Mouse (Mus musculus): ENCODE data around the gene Cuta. TPM values are rescaled to one million over a fixed set of nuclear protein-coding genes. Genes with fewer than 3 reads are reported as not detected.
"Not testable (repeated sequence)": the region's sequence is repeated elsewhere in the genome, so short reads cannot be mapped to it uniquely, and the experiment has no call there.

Cuta gene
- polyA plus RNA-seq, 1 experiment from 2014 or later: 246 TPM

DNA sequence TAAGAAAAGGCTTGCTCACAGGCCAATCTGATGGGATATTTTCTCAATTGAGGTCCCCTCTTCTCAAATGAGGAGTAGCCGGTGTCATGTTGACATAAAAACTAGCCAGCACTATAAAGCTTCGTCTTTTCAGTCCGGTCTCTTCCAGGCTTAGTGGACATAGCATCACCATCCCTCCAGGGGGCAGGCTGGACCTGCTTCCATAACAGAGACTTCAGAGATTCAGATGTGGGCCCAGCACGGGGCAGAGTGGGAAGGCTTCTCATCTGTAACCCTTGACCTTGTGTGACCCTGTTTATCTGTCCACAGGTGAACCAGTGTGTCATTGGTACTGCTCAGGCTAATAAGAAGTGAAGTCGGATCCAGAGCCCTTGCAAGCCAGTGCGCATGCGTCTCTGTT is 7.6 kb downstream of the Cuta start:
- not testable (repeated sequence) for H3K9ac ChIP-seq; H3K4me3 ChIP-seq (replicated peaks); ATAC-seq; H3K27ac ChIP-seq; H3K9me3 ChIP-seq; H3K4me2 ChIP-seq (replicated peaks); H3K27me3 ChIP-seq (replicated peaks)
- peaks cover 20% of the 10 kb centered on the region for H3K36me3 ChIP-seq
- WGBS: 58% methylated on average over 7 of the region's 7 CpGs
- H3K4me1 ChIP-seq (replicated peaks): peaks cover 17% of the 10 kb centered on the region

DNA sequence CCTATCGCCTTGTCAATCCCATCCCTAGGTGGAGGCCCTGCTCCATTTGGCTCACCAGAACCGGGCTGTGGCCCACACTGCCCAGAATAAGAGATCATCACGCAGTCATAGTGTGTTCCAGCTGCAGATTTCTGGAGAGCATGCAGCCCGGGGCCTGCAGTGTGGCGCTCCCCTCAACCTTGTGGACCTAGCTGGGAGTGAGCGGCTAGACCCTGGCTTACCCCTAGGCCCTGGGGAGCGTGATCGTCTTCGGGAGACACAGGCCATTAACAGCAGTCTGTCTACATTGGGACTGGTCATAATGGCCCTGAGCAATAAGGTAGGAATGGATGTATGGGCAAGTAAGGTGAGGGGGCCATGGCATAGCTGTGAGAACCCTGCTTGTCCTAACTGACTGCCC is 14.0 kb downstream of the Cuta start:
- not testable (repeated sequence) for H3K4me3 ChIP-seq (replicated peaks); H3K9me3 ChIP-seq; H3K4me2 ChIP-seq (replicated peaks); ATAC-seq; H3K9ac ChIP-seq; H3K4me1 ChIP-seq (replicated peaks); H3K27me3 ChIP-seq (replicated peaks); H3K27ac ChIP-seq
- WGBS: 95% methylated on average over 9 of the region's 9 CpGs
- H3K36me3 ChIP-seq: peaks cover 21% of the 10 kb centered on the region

DNA sequence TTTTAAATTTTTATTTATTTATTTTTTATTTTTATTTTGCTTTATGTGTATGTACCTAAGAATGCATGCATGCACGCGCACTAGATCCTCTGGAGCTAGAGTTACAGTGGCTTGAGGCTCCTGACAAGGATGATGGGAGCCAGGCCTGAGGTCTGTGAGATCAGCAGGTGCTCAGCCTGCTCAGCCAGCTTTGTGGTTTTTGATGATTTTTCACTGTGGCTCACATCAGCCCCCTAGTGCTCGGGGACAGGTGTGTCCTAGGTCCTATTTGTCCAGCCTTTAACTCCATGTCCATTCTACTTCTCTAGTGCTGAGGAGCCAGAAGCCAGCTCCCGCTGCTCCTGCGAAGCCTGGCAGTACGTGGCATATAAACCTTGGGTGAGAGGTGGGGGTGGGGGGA is 17.0 kb downstream of the Cuta start:
- H3K4me3 ChIP-seq (replicated peaks); H3K27ac ChIP-seq; H3K4me1 ChIP-seq (replicated peaks); H3K27me3 ChIP-seq (replicated peaks); H3K9me3 ChIP-seq; H3K9ac ChIP-seq; H3K4me2 ChIP-seq (replicated peaks); ATAC-seq: not testable (repeated sequence)
- WGBS: 87% methylated on average over 6 of the region's 6 CpGs
- peaks cover 11% of the 10 kb centered on the region; the same call in 1 of the 2 replicates for H3K36me3 ChIP-seq

DNA sequence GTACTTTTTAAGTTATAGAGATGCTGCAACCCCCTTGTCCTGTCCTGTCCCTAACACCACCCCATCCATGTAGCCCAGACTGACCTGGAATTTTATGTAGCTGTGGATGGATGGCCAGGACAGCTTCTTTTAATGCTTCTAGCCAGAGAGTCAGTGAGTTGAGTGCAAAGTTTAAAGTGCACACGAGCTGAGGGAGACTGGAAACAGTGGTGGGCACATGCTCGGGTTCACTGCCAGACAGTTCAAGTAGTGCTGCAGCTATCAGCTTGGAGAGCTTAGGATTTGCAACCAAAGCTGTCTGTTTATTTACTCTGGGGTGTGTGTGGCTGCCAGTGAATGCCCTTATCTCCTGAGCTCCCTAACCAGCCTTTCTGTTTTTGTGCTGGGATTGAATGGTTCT is 19.9 kb downstream of the Cuta start:
- H3K4me3 ChIP-seq (replicated peaks); H3K4me2 ChIP-seq (replicated peaks); H3K27me3 ChIP-seq (replicated peaks); ATAC-seq; H3K9ac ChIP-seq; H3K36me3 ChIP-seq; H3K27ac ChIP-seq; H3K9me3 ChIP-seq; H3K4me1 ChIP-seq (replicated peaks): not testable (repeated sequence)
- WGBS: 50% methylated on average over 2 of the region's 2 CpGs

DNA sequence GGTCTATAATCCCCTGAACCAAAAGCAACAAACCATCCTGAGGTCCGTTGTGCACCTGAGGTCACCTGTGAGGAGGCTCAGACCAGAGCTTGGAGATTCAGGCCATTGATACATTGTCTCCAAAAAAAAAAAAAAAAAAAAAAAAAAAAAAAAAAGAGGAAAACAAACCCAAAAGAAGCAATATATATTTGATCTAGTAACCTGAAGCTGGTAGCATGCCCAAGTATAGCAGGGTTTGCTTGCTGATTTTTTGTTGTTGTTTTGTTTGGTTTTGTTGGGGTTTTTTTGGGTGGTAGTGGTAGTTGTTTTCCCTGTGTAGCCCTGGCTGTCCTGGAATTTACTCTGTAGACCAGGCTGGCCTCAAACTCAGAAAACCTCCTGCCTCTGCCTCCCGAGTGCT is 21.0 kb downstream of the Cuta start:
- ATAC-seq: no peak
- Histone ChIP-seq H3K27me3 (replicated peaks) (no peaks in the 10 kb centered on the region), H3K36me3 (0 out of 2 replicates have a peak, but pooled peaks cover 3% of the 10 kb centered on the region), H3K4me1 (replicated peaks) (peaks cover 3% of the 10 kb centered on the region), H3K9ac (no peak overlapping the region), H3K9me3 (no peaks in the 10 kb centered on the region), H3K4me3 (replicated peaks) (peak overlapping the region; percentile 77; the same call in 1 of the 2 replicates), H3K4me2 (replicated peaks) (peak overlapping the region; percentile 62), H3K27ac (no peak overlapping the region)
- WGBS: 63% methylated on average over 2 of the region's 2 CpGs

DNA sequence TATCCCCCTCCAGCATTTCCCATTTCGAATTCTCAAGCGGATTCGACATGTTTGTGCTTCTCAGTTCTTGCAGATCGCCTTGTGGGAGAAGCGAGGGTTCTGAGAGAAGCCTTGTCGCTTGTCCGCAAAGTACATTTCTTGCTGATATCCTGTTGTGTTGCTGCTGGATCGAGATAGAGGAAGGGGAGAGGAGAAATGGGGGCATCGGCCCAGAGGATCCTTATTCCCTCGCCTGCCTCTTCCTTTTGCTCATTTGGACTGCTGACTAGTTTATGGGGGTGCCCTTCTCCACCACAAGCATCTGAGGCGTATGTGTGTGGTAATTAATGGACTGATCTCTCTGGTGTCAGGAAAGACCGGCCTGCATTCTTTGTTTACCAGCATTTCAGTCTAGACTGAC is 21.8 kb downstream of the Cuta start:
- under 1% methylated on average over 12 of the region's 12 CpGs for whole genome bisulfite sequencing
- H3K27ac ChIP-seq; H3K27me3 ChIP-seq (replicated peaks); H3K9me3 ChIP-seq; H3K36me3 ChIP-seq; H3K4me1 ChIP-seq (replicated peaks); ATAC-seq: not testable (repeated sequence)
- Histone ChIP-seq H3K4me3 (replicated peaks) (peak overlapping the region; percentile 77), H3K9ac (peak overlapping the region; percentile 73), H3K4me2 (replicated peaks) (peak overlapping the region; percentile 62)

DNA sequence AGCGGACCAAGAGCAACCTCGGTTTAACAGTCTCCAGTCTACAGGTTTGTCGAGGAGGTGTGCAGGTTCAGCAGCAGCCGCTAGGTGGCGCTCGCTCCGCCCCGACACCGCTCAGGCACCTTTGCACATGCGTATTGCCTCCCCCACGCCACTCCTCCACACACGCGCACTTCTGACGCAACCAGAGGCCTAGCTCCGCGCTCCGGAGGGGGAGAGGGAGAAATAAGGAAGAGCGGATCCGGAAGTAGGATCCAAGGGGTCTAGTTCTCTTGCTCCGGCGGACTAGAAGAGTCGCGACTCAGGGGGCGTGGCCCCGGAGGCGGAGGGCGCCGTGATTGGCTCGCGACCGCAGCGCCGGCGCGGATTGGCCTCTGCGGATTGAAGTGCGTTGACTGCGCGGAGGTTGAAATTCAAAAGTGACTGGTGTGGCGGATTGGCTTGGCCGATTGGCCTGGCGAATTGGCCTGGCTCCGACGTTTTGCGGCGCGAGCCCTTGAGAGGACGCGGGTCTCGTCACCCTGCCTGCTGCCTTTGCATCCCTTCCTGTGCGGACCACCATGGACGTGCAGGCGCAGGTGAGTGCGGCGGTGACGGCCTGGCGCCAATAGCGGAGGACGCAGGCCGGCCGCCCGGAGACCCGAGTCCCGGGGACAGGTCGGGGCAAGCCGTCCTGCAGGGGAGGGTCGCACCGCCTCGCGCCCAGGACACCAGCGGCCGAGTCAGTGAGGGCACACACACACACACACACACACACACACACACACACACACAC is 22.5 kb downstream of the Cuta start, which contains the start of gene Kifc5b:
TSS of gene Kifc5b (plus strand) at position 381 of the 772 bp plus-strand sequence.
- under 1% methylated on average over 65 of the region's 72 CpGs for whole genome bisulfite sequencing
- peak within 1 kb of the TSS; percentile 77 for H3K4me3 ChIP-seq (replicated peaks)
- H3K27ac ChIP-seq: peak within 1 kb of the TSS; percentile 73

DNA sequence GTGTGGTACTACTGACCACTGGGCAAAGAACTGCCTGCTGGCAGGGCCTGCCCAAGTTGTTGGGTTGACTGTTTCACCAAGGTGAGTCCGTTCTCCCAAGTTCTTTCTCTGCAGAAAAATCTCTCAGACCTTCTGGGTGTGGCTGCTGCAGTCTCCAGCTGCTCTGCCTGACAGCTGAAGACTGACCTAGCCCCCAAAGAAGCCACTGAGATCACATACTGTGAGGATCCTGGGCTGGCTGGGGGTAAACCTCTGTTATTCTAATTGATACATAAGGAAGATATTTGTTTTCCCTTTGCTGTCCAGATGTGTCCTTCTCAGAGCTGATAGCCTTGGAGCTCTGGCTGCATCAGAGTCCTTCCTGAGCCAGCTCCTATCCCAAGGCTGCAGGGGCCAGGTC is 24.1 kb downstream of the Cuta start:
- WGBS: 43% methylated on average over 1 of the region's 1 CpGs
- no peaks in the 10 kb centered on the region for H3K9me3 ChIP-seq
- H3K4me3 ChIP-seq (replicated peaks): no peak overlapping the region
- H3K9ac ChIP-seq: no peak overlapping the region
- H3K27me3 ChIP-seq (replicated peaks): no peaks in the 10 kb centered on the region
- no peak for ATAC-seq
- peaks cover 3% of the 10 kb centered on the region for H3K4me1 ChIP-seq (replicated peaks)
- no peak overlapping the region for H3K27ac ChIP-seq
- no peak overlapping the region for H3K4me2 ChIP-seq (replicated peaks)
- no peaks in the 10 kb centered on the region for H3K36me3 ChIP-seq

More for the DNA sequence above, 22.5 kb downstream of the Cuta start, which contains the start of gene Kifc5b:
- Histone ChIP-seq H3K9ac (peak within 1 kb of the TSS; percentile 73), H3K27me3 (replicated peaks) (no peaks in the 10 kb centered on the region), H3K9me3 (no peaks in the 10 kb centered on the region), H3K36me3 (0 out of 2 replicates have a peak, but pooled peaks cover 3% of the 10 kb centered on the region), H3K4me1 (replicated peaks) (peaks cover 3% of the 10 kb centered on the region), H3K4me2 (replicated peaks) (peak within 1 kb of the TSS; percentile 62)
- ATAC-seq: peak; percentile 99

DNA sequence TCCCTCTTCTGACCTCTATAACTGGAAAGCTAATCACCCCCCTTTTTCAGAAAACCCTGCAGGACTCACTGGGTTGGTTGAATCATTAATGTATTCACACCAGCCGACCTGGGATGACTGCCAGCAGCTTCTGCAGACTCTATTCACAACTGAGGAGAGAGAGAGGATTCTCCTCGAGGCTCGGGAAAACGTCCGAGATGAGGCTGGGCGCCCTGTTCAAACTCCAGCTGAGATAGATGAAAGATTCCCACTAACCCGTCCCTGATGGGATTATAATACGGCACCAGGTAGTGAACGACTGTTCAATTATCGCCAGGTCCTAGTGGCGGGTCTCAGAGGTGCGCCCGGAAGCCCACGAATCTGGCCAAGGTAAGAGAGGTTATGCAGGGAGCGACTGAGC is 31.9 kb downstream of the Cuta start:
- H3K9ac ChIP-seq; H3K27ac ChIP-seq; ATAC-seq; H3K4me2 ChIP-seq (replicated peaks); H3K27me3 ChIP-seq (replicated peaks); H3K9me3 ChIP-seq; H3K4me1 ChIP-seq (replicated peaks); H3K4me3 ChIP-seq (replicated peaks); H3K36me3 ChIP-seq: not testable (repeated sequence)
- 88% methylated on average over 15 of the region's 15 CpGs for WGBS

DNA sequence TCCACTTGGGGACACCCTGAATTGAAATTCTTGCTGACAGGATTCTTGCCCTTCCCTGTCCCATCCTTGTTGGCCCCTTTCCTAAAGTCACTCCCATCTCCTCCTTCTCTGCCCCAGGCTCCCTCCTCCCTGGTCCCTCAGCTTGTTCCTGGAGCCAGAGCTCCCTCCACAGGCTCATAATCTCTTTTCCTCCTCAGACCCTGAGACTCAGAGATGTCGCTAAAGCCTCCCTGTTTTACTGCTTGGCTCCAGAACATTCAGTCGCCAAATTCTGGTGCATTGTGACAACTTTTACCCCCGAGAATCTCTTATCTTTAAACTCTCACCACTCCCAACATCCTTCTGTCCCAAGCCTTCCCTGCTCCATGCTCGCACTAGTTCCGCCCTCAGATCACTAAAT is 35.0 kb downstream of the Cuta start:
- H3K27me3 ChIP-seq (replicated peaks): no peaks in the 10 kb centered on the region
- ATAC-seq: no peak
- H3K4me1 ChIP-seq (replicated peaks): no peaks in the 10 kb centered on the region
- no peak overlapping the region for H3K4me2 ChIP-seq (replicated peaks)
- 59% methylated on average over 5 of the region's 5 CpGs for WGBS
- H3K9me3 ChIP-seq: no peaks in the 10 kb centered on the region
- no peak overlapping the region for H3K27ac ChIP-seq
- H3K9ac ChIP-seq: no peak overlapping the region
- H3K36me3 ChIP-seq: no peaks in the 10 kb centered on the region
- no peak overlapping the region for H3K4me3 ChIP-seq (replicated peaks)

DNA sequence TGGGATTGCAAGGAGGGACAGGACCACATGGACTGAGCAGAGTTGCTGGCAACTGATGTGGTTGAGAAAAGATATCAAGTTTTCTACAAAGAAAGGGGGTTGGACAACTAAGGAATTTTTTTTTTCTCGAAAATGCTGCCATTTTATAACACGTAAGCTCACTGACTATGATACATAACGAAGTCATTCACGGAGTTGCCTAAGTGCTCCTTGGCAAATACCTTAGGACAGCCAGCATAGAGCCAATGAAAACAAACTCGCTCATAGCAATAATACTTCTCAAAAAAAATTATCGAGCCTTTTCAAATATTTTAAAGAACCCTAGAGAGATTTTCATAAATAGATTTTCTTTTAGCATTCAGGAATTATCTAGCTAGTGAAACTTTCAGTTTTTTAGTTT is 38.5 kb downstream of the Cuta start:
- H3K27me3 ChIP-seq (replicated peaks): no peaks in the 10 kb centered on the region
- no peaks in the 10 kb centered on the region for H3K36me3 ChIP-seq
- no peak overlapping the region for H3K4me3 ChIP-seq (replicated peaks)
- H3K4me2 ChIP-seq (replicated peaks): no peak overlapping the region
- WGBS: 81% methylated on average over 6 of the region's 6 CpGs
- no peaks in the 10 kb centered on the region for H3K9me3 ChIP-seq
- H3K9ac ChIP-seq: no peak overlapping the region
- no peaks in the 10 kb centered on the region for H3K4me1 ChIP-seq (replicated peaks)
- ATAC-seq: no peak
- no peak overlapping the region for H3K27ac ChIP-seq

DNA sequence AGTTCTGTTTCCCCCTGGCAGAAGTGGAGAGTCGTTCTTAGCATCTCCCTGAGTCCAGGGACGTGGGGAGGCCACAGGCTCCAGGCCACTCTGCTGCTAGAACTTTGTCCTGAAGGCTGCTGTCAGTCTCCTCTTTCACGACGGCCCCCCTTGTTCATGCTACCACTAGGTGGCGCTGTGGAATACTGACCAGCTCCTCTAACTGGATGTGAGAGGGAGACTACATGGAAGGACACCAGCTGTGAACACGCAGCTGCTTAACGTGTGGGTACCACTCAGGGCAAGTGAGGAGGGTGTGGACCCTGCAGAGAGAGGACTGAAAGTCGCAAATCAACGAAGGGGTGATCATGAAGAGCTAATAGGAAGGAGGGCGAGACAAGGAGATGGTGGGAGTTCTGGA is 43.8 kb downstream of the Cuta start:
- no peak overlapping the region for H3K4me3 ChIP-seq (replicated peaks)
- 0 out of 2 replicates have a peak, but pooled peaks cover 6% of the 10 kb centered on the region for H3K4me1 ChIP-seq (replicated peaks)
- H3K27me3 ChIP-seq (replicated peaks): no peaks in the 10 kb centered on the region
- H3K27ac ChIP-seq: no peak overlapping the region
- ATAC-seq: no peak
- H3K9me3 ChIP-seq: no peaks in the 10 kb centered on the region
- no peak overlapping the region for H3K9ac ChIP-seq
- no peak overlapping the region for H3K4me2 ChIP-seq (replicated peaks)
- H3K36me3 ChIP-seq: no peaks in the 10 kb centered on the region
- 15% methylated on average over 10 of the region's 10 CpGs for WGBS

DNA sequence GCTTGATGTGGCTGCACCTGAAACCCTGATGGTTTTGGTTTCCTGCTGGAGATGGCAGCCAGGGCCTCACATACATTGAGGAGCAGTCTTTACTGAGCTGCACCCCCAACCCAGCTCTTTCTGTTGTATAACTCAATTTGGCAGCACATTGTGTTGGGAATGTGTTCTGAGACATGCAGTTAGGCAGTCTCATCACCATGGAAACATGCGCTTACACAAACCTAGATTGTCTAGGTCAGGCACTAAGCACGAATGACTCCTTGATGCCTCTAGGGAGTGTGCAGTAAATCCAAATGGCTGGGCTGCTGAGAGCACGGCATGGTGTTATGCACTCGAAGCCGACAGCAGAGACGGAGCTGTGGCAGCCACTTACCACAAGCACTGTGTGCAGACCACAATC is 45.0 kb downstream of the Cuta start:
- 0 out of 2 replicates have a peak, but pooled peaks cover 6% of the 10 kb centered on the region for H3K4me1 ChIP-seq (replicated peaks)
- no peak for ATAC-seq
- H3K9me3 ChIP-seq: no peaks in the 10 kb centered on the region
- H3K27ac ChIP-seq: no peak overlapping the region
- WGBS: 76% methylated on average over 6 of the region's 6 CpGs
- no peak overlapping the region for H3K9ac ChIP-seq
- no peak overlapping the region for H3K4me2 ChIP-seq (replicated peaks)
- H3K4me3 ChIP-seq (replicated peaks): no peak overlapping the region
- H3K27me3 ChIP-seq (replicated peaks): no peaks in the 10 kb centered on the region
- no peaks in the 10 kb centered on the region for H3K36me3 ChIP-seq

Data from intestine, embryonic 15.5 days (tissue).